8 mouse cellular contexts compared by ENCODE assay signal in genomic region chr2:168679381-168680199, GRCm38 (mm10).
DNase-seq lines count a peak whose midpoint lies in the region; ATAC-seq and TF ChIP-seq lines count a peak whose summit lies in the region.

No protein-coding gene starts in this region.

- peaks cover 13% of the 10 kb centered on the region for H3K4me1 ChIP-seq in neural tube, embryonic 11.5 days (ENCODE audit: control insufficient read depth, insufficient read depth, low read length)
- peaks cover 29% of the 10 kb centered on the region for H3K4me1 ChIP-seq in hindbrain, embryonic 15.5 days (replicated peaks)
- no peaks in the 10 kb centered on the region for H3K4me1 ChIP-seq in stomach, postnatal 0 days (replicated peaks; ENCODE audit: control insufficient read depth, insufficient read depth)

- no peaks in the 10 kb centered on the region for H3K9me3 ChIP-seq in neural tube, embryonic 11.5 days (ENCODE audit: control insufficient read depth, low read length)
- no peaks in the 10 kb centered on the region for H3K9me3 ChIP-seq in hindbrain, embryonic 15.5 days
- H3K9me3 ChIP-seq in stomach, postnatal 0 days (ENCODE audit: control insufficient read depth, low read length) = no peaks in the 10 kb centered on the region

- intact Hi-C loops in gastrocnemius, adult 2 months (cut with DNase I) = no loop called here
- intact Hi-C loops in gastrocnemius, postnatal 36 days (cut with DNase I) = no loop called here

- no peak overlapping the region for H3K9ac ChIP-seq in neural tube, embryonic 11.5 days (ENCODE audit: low read length)
- no peak overlapping the region for H3K9ac ChIP-seq in hindbrain, embryonic 15.5 days
- no peak overlapping the region for H3K9ac ChIP-seq in stomach, postnatal 0 days (ENCODE audit: low read length)

- peak; percentile 14 for ATAC-seq in neural tube, embryonic 11.5 days (ENCODE audit: insufficient read depth, low FRiP score, low TSS enrichment)
- ATAC-seq in hindbrain, embryonic 15.5 days (ENCODE audit: low FRiP score, low read depth) = peak; percentile 52
- no peak for ATAC-seq in stomach, postnatal 0 days (ENCODE audit: low FRiP score, low TSS enrichment)

- H3K4me3 ChIP-seq in neural tube, embryonic 11.5 days (ENCODE audit: low read depth, low read length) = no peak overlapping the region
- no peak overlapping the region for H3K4me3 ChIP-seq in hindbrain, embryonic 15.5 days
- H3K4me3 ChIP-seq in stomach, postnatal 0 days (ENCODE audit: low read depth, low read length) = no peak overlapping the region
- no peak overlapping the region for H3K4me3 ChIP-seq in gastrocnemius, adult 2 months

- peaks cover 4% of the 10 kb centered on the region for H3K36me3 ChIP-seq in neural tube, embryonic 11.5 days (ENCODE audit: control insufficient read depth, insufficient read depth, low read length)
- H3K36me3 ChIP-seq in hindbrain, embryonic 15.5 days = peaks cover 26% of the 10 kb centered on the region
- H3K36me3 ChIP-seq in stomach, postnatal 0 days (ENCODE audit: control insufficient read depth, insufficient read depth, low read length) = 0 out of 2 replicates have a peak, but pooled peaks cover 3% of the 10 kb centered on the region

- WGBS in neural tube, embryonic 11.5 days = 49% methylated on average over 19 of the region's 19 CpGs
- 26% methylated on average over 19 of the region's 19 CpGs for WGBS in hindbrain, embryonic 15.5 days
- 66% methylated on average over 19 of the region's 19 CpGs for WGBS in stomach, postnatal 0 days

- H3K27ac ChIP-seq in neural tube, embryonic 11.5 days (ENCODE audit: low read depth, low read length) = 0 out of 2 replicates have a peak overlapping the region, but pooled peaks have one; percentile 20
- H3K27ac ChIP-seq in hindbrain, embryonic 15.5 days (replicated peaks) = peak overlapping the region; percentile 85
- H3K27ac ChIP-seq in stomach, postnatal 0 days (replicated peaks) = no peak overlapping the region
- H3K27ac ChIP-seq in gastrocnemius, adult 2 months = no peak overlapping the region

- H3K4me2 ChIP-seq in neural tube, embryonic 11.5 days (ENCODE audit: low read depth) = no peak overlapping the region
- 0 out of 2 replicates have a peak overlapping the region, but pooled peaks have one; percentile 18 for H3K4me2 ChIP-seq in hindbrain, embryonic 15.5 days
- no peak overlapping the region for H3K4me2 ChIP-seq in stomach, postnatal 0 days (replicated peaks; ENCODE audit: low read depth)

- DNase-seq in cerebellum, adult 11 months = peak; percentile 42
- DNase-seq in cerebellum, adult 18-20 months = no peak
- DNase-seq in neural tube, embryonic 11.5 days (ENCODE audit: low spot score) = peak; percentile 61
- DNase-seq in neural tube, embryonic 10.5 days (ENCODE audit: extremely low spot score, low spot score) = no peak
- no peak for DNase-seq in stomach, postnatal 0 days (ENCODE audit: low spot score)
- DNase-seq in gastrocnemius, adult 2 months = no peak
- no peak for DNase-seq in gastrocnemius, postnatal 36 days

- peak; percentile 31 for TF ChIP-seq CTCF in stomach, postnatal 0 days (IDR thresholded peaks at IDR 0.05; ENCODE audit: low read depth)
- TF ChIP-seq CTCF in gastrocnemius, adult 2 months (IDR thresholded peaks at IDR 0.05) = no peak

- no peak for TF ChIP-seq EP300 in stomach, postnatal 0 days (optimal IDR thresholded peaks at IDR 0.05)

- H3K27me3 ChIP-seq in neural tube, embryonic 11.5 days (ENCODE audit: control insufficient read depth, insufficient read depth, low read length) = no peaks in the 10 kb centered on the region
- H3K27me3 ChIP-seq in hindbrain, embryonic 15.5 days = no peaks in the 10 kb centered on the region
- no peaks in the 10 kb centered on the region for H3K27me3 ChIP-seq in stomach, postnatal 0 days (ENCODE audit: control insufficient read depth, insufficient read depth, low read length)

Comparison
In these comparisons a context has a peak if more than half of its experiments do, and no peak if none do; other contexts are left out.
1. DNase-seq: peak in cerebellum, adult 11 months (single experiment) and neural tube, embryonic 11.5 days (single experiment); none in cerebellum, adult 18-20 months (0 of 2), neural tube, embryonic 10.5 days (single experiment), stomach, postnatal 0 days (single experiment), gastrocnemius, adult 2 months (single experiment) and gastrocnemius, postnatal 36 days (0 of 2).
2. H3K27ac ChIP-seq: peak in neural tube, embryonic 11.5 days (single experiment) and hindbrain, embryonic 15.5 days (single experiment); none in stomach, postnatal 0 days (single experiment) and gastrocnemius, adult 2 months (single experiment).